Mouse (Mus musculus) left cerebral cortex, postnatal 4 days (tissue): Measurements from ENCODE around the gene Chac2. TPM values are rescaled to one million over a fixed set of nuclear protein-coding genes. Genes with fewer than 3 reads are reported as not detected.

Source experiments
- total RNA-seq, 2 experiments: library from RNA; stranded (reverse); gene quantifications; 2 replicates each; pipeline ENCODE4 v1.2.3; 2021

The Chac2 gene
- total RNA-seq, 2 experiments from 2014 or later = 17.3 to 17.9 TPM

Other genes with a start within 250 kb of the Chac2 start
- 10 to 100 TPM; 57.2 to 72.7 TPM for gene Psme4, start 214.6 kb downstream of the Chac2 start, total RNA-seq
- gene Gpr75, start 101.0 kb downstream of the Chac2 start, total RNA-seq = 1 to 10 TPM; 6.9 to 8.3 TPM
- gene Asb3, start 100.9 kb downstream of the Chac2 start, total RNA-seq = 10 to 100 TPM; 19.2 to 20.3 TPM
- 10 to 100 TPM; 38.4 to 44.2 TPM for gene Erlec1, start 32.0 kb downstream of the Chac2 start, total RNA-seq
- gene Gm17332, start 196.1 kb upstream of the Chac2 start, total RNA-seq = not detected